9 mouse cellular contexts compared by ENCODE assay signal in the genomic region with DNA sequence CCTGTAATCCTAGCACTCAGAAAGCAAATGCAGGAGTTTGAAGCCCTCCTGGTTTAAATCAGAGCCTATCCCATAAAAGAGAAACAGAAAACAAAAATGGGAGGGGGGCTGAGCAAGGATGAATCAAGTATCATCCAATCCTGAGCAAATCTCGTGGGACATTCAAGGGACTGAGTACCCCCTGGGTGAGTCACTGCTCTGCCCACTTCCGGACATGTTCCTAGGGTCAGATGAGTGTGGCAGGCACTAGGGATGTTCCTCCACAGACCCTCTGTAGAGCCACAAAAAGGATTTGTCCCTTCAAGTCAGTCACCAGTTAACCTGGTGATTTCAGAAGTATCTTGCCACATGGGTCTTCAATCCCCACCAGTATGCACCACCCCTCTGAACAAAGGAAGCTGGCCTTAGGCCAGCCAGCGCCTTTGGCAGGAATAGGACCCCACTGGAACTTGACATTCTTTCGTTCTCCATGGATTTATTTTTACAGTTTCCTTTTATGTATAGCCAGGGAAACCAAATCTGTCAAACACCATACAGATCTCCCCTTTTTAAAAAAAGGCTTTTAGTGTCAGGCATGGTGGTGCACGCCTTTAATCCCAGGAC. TPM values are rescaled to one million over a fixed set of nuclear protein-coding genes. Genes with fewer than 3 reads are reported as not detected.
DNase-seq lines count a peak whose midpoint lies in the region; ATAC-seq and TF ChIP-seq lines count a peak whose summit lies in the region.
"Had no signal": no experiment of that assay in that cellular context is flagged by ENCODE, and none has a peak within 500 bp of the region (broad histone marks: within the 10 kb centered on the region; RNA-seq: fewer than 3 reads in every experiment).

No protein-coding gene starts in this region.

- TF ChIP-seq CTCF in lung, adult 2 months (IDR thresholded peaks at IDR 0.05; ENCODE audit: insufficient read depth, low read length), result no peak

- H3K9ac ChIP-seq in heart, embryonic 16.5 days (ENCODE audit: low read length), result peak overlapping the region; percentile 53
- 0 out of 2 replicates have a peak overlapping the region, but pooled peaks have one; percentile 8 for H3K9ac ChIP-seq in neural tube, embryonic 13.5 days
- H3K9ac ChIP-seq in intestine, embryonic 16.5 days (ENCODE audit: low read depth, low read length), result no peak overlapping the region; the same call in 1 of the 2 replicates

- DNase-seq in heart, adult 9 months (ENCODE audit: low spot score in 2 of 2), result no peak
- no peak for DNase-seq in neural tube, embryonic 10.5 days (ENCODE audit: extremely low spot score, low spot score)
- DNase-seq in testis, postnatal 14 days (ENCODE audit: low spot score), result no peak
- DNase-seq in cerebellum, postnatal 4 days (ENCODE audit: low spot score in 2 of 2), result no peak
- DNase-seq in lung, adult 2 months, result no peak
- DNase-seq: cerebellum, adult 11 months had no signal

- H3K9me3 ChIP-seq in heart, embryonic 16.5 days (replicated peaks; ENCODE audit: control insufficient read depth, low read length), result no peaks in the 10 kb centered on the region
- no peaks in the 10 kb centered on the region for H3K9me3 ChIP-seq in neural tube, embryonic 13.5 days
- H3K9me3 ChIP-seq in intestine, embryonic 16.5 days (ENCODE audit: control insufficient read depth, low read length), result no peaks in the 10 kb centered on the region

- no peak for ATAC-seq in heart, embryonic 16.5 days (replicated peaks; ENCODE audit: extremely low read depth, insufficient read depth, low FRiP score)
- ATAC-seq in neural tube, embryonic 13.5 days (ENCODE audit: low read depth), result no peak
- ATAC-seq in intestine, embryonic 16.5 days, result no peak

- H3K4me3 ChIP-seq in heart, embryonic 16.5 days (ENCODE audit: low read length), result 0 out of 2 replicates have a peak overlapping the region, but pooled peaks have one; percentile 1
- H3K4me3 ChIP-seq in neural tube, embryonic 13.5 days, result no peak overlapping the region
- H3K4me3 ChIP-seq in intestine, embryonic 16.5 days (ENCODE audit: low read length), result no peak overlapping the region
- no peak overlapping the region for H3K4me3 ChIP-seq in lung, adult 2 months (replicated peaks; ENCODE audit: extremely low read depth, low read depth, low read length)

- peak overlapping the region; percentile 16 for H3K4me2 ChIP-seq in heart, embryonic 16.5 days (ENCODE audit: low read depth, low read length)
- H3K4me2 ChIP-seq in neural tube, embryonic 13.5 days, result no peak overlapping the region
- no peak overlapping the region for H3K4me2 ChIP-seq in intestine, embryonic 16.5 days (ENCODE audit: low read depth, low read length)

- no peak for TF ChIP-seq POLR2A in lung, adult 2 months (IDR thresholded peaks at IDR 0.05; ENCODE audit: borderline replicate concordance, extremely low read depth, low read depth, low read length)

- H3K27me3 ChIP-seq in heart, embryonic 16.5 days (ENCODE audit: control insufficient read depth, insufficient read depth, low read length), result no peaks in the 10 kb centered on the region
- no peaks in the 10 kb centered on the region for H3K27me3 ChIP-seq in neural tube, embryonic 13.5 days
- H3K27me3 ChIP-seq in intestine, embryonic 16.5 days (replicated peaks; ENCODE audit: control insufficient read depth, insufficient read depth, low read length), result no peaks in the 10 kb centered on the region

- H3K4me1 ChIP-seq in heart, embryonic 16.5 days (ENCODE audit: control insufficient read depth, insufficient read depth, low read length), result peaks cover 89% of the 10 kb centered on the region
- peaks cover 90% of the 10 kb centered on the region for H3K4me1 ChIP-seq in neural tube, embryonic 13.5 days (replicated peaks)
- peaks cover 78% of the 10 kb centered on the region for H3K4me1 ChIP-seq in intestine, embryonic 16.5 days (ENCODE audit: control insufficient read depth, insufficient read depth, low read length)
- H3K4me1 ChIP-seq in lung, adult 2 months (ENCODE audit: control insufficient read depth, insufficient read depth, low read length), result peaks cover 53% of the 10 kb centered on the region

- WGBS in heart, embryonic 16.5 days, result 18% methylated on average over 5 of the region's 5 CpGs
- WGBS in neural tube, embryonic 13.5 days, result 49% methylated on average over 5 of the region's 5 CpGs
- WGBS in intestine, embryonic 16.5 days, result 45% methylated on average over 5 of the region's 5 CpGs
- 30% methylated on average over 5 of the region's 5 CpGs for WGBS in lung, adult 2 months

- peaks cover 4% of the 10 kb centered on the region; the same call in 1 of the 2 replicates for H3K36me3 ChIP-seq in heart, embryonic 16.5 days (ENCODE audit: control insufficient read depth, insufficient read depth)
- H3K36me3 ChIP-seq in neural tube, embryonic 13.5 days, result no peaks in the 10 kb centered on the region; the same call in 1 of the 2 replicates
- no peaks in the 10 kb centered on the region for H3K36me3 ChIP-seq in intestine, embryonic 16.5 days (ENCODE audit: control insufficient read depth, insufficient read depth, low read length)

- H3K27ac ChIP-seq in heart, embryonic 16.5 days (ENCODE audit: low read length), result peak overlapping the region; percentile 88
- H3K27ac ChIP-seq in neural tube, embryonic 13.5 days (replicated peaks), result peak overlapping the region; percentile 42
- peak overlapping the region; percentile 43; the same call in 1 of the 2 replicates for H3K27ac ChIP-seq in intestine, embryonic 16.5 days (ENCODE audit: low read length)

RNA-seq across cellular contexts. Expression of a gene that starts 6.7 kb away (rescaled TPM):
- polyA plus RNA-seq in heart, embryonic 16.5 days (2015; fragmentation: Nextera tagmentation; extraction: Ambion mirVana), result 260 and 301 TPM in 2 replicates
- 142 and 147 TPM in 2 replicates for polyA plus RNA-seq in neural tube, embryonic 13.5 days (2015; fragmentation: Nextera tagmentation; extraction: Ambion mirVana)
- polyA plus RNA-seq in intestine, embryonic 16.5 days (2015; fragmentation: Nextera tagmentation; extraction: Ambion mirVana), result 402 and 447 TPM in 2 replicates
- polyA plus RNA-seq in lung, adult 2 months (2012; rRNA removed), result 314 and 324 TPM in 2 replicates

RNA-seq across cellular contexts. Expression of a gene that starts 26.3 kb away (rescaled TPM):
- polyA plus RNA-seq in heart, embryonic 16.5 days (2015; fragmentation: Nextera tagmentation; extraction: Ambion mirVana), result 262 and 283 TPM in 2 replicates
- 352 and 359 TPM in 2 replicates for polyA plus RNA-seq in neural tube, embryonic 13.5 days (2015; fragmentation: Nextera tagmentation; extraction: Ambion mirVana)
- polyA plus RNA-seq in intestine, embryonic 16.5 days (2015; fragmentation: Nextera tagmentation; extraction: Ambion mirVana), result 355 and 362 TPM in 2 replicates
- polyA plus RNA-seq in lung, adult 2 months (2012; rRNA removed), result 175 and 234 TPM in 2 replicates

RNA-seq across cellular contexts. Expression of a gene that starts 26.5 kb away (rescaled TPM):
- 6.0 and 12.2 TPM in 2 replicates for polyA plus RNA-seq in heart, embryonic 16.5 days (2015; fragmentation: Nextera tagmentation; extraction: Ambion mirVana)
- 4.1 and 5.3 TPM in 2 replicates for polyA plus RNA-seq in neural tube, embryonic 13.5 days (2015; fragmentation: Nextera tagmentation; extraction: Ambion mirVana)
- 6.9 and 7.3 TPM in 2 replicates for polyA plus RNA-seq in intestine, embryonic 16.5 days (2015; fragmentation: Nextera tagmentation; extraction: Ambion mirVana)
- 16.7 and 17.0 TPM in 2 replicates for polyA plus RNA-seq in lung, adult 2 months (2012; rRNA removed)
